Mouse (Mus musculus) liver, embryonic 15.5 days (tissue): ENCODE results near the gene Arpc2. TPM values are rescaled to one million over a fixed set of nuclear protein-coding genes. Genes with fewer than 3 reads are reported as not detected.
A peak's percentile ranks its signal among the peaks of the same experiment; 100 is the strongest.

Experiments
- ATAC-seq: fragments of 200-750 bp; cut with Nextera tagmentation; 2 replicates; pipeline ENCODE4 v1.8.0; 2017; ENCODE audit warnings: moderate number of reproducible peaks, mild to moderate bottlenecking, moderate library complexity; ENCODE audit not compliant: insufficient read depth
- H3K27ac ChIP-seq: fragments of 300-500 bp; sonication (generic); replicated peaks from 2 replicates; pipeline ENCODE4 v1.5.1; 2015; ENCODE audit warnings: mild to moderate bottlenecking, inconsistent platforms
- H3K27me3 ChIP-seq: fragments of 300-500 bp; sonication (generic); 2 replicates; pipeline ENCODE4 v1.6.1; 2015; ENCODE audit warnings: mild to moderate bottlenecking, inconsistent platforms
- H3K36me3 ChIP-seq: fragments of 300-500 bp; sonication (generic); replicated peaks from 2 replicates; pipeline ENCODE4 v1.6.1; 2015; ENCODE audit warnings: moderate library complexity, mild to moderate bottlenecking, inconsistent platforms
- H3K4me1 ChIP-seq: fragments of 300-500 bp; sonication (generic); replicated peaks from 2 replicates; pipeline ENCODE4 v1.6.1; 2015; ENCODE audit warnings: inconsistent platforms
- H3K4me2 ChIP-seq: fragments of 300-500 bp; sonication (generic); 2 replicates; pipeline ENCODE4 v1.6.1; 2015; ENCODE audit warnings: moderate library complexity, mild to moderate bottlenecking, inconsistent platforms
- H3K4me3 ChIP-seq: fragments of 300-500 bp; sonication (generic); replicated peaks from 2 replicates; pipeline ENCODE4 v1.5.1; 2015; ENCODE audit warnings: mild to moderate bottlenecking, inconsistent platforms
- H3K9ac ChIP-seq: fragments of 300-500 bp; sonication (generic); 2 replicates; pipeline ENCODE4 v1.6.1; 2015; ENCODE audit warnings: moderate library complexity, mild to moderate bottlenecking, inconsistent platforms
- H3K9me3 ChIP-seq: fragments of 300-500 bp; sonication (generic); replicated peaks from 2 replicates; pipeline ENCODE4 v1.6.1; 2016; ENCODE audit warnings: inconsistent platforms
- WGBS: fragments of 180-500 bp; shearing (Covaris S2); methylation state at CpG from one replicate; pipeline ENCODE4 v1.1.7; 2015; ENCODE audit warnings: mixed read lengths; ENCODE audit not compliant: insufficient replicate concordance; 5-methylcytosine and 5-hydroxymethylcytosine counted together
- polyA plus RNA-seq: library from polyadenylated mRNA; unstranded; fragments of >200 nt; fragmentation: Nextera tagmentation; extraction: Ambion mirVana; gene quantifications from 2 replicates; pipeline ENCODE4 v1.2.1, GENCODE M21; 2015

The Arpc2 gene
- polyA plus RNA-seq, 1 experiment from 2014 or later: 191 TPM

DNA sequence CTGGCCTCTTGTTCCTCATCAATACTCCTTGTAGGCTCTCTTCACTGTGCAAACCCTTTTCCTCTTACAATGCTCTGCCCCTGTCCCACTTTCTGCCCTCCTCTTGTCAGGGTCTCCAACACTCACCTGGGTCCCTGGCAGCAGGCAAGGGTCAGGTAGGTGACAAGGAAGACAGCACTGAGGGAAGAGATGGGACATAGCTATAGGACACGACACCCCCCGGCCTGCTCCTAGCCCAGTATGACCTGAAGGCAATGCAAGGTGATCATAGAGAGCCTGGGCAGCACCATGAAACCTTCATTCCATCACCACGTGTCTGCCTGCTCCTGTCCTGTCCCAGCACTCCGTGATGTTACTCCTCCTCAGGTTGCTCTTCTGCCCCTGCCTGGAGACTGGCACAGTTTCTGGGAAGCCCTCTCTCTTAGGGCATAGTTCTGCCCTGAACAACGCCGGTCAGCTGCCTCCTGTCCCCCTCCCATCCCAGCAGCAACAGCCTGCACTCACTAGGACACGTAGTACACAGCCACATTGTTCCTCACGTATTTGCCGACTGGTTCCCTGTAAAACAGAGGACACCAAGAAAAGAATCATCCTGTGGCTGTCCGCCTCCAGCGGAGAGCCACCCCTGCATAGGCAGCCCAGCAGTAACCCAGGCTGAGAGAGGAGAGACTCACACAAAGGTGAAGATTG is 56.6 kb downstream of the Arpc2 start:
- no peak for ATAC-seq
- 82% methylated on average over 11 of the region's 11 CpGs for WGBS

DNA sequence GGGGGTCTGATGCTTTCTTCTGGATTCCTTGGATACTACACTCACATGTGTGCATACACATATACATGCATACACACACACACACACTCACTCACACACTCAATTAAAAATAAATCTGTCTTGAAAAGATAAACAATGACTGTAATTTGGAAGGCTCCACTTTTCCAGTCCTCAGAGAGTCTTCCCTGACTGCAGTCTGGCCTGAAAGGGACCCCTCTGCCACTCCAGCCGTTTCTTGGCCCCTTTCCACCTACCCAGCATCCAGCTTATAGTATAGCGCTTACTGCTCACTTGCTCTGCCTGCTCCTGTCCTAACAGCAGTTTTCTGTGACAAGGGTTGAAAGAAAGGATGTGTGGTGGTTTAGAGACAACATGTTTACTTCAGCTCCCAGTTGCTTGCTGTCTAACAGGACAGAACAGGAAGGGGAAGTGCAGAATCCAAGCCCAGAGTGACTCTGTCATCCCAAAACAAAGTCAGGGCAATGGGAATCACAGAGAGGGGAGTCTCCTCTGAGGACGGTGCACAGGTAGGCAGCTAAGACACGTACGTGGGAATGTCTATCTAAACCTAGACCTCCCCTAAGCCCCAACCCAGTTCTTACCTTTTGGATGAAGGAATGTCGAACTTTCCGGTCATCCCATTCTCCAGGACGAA is 57.5 kb downstream of the Arpc2 start:
- Histone ChIP-seq H3K4me2 (no peak overlapping the region), H3K27me3 (no peaks in the 10 kb centered on the region), H3K4me1 (peaks cover 63% of the 10 kb centered on the region), H3K9me3 (no peaks in the 10 kb centered on the region), H3K4me3 (no peak overlapping the region), H3K27ac (peak overlapping the region; percentile 48), H3K36me3 (peaks cover 54% of the 10 kb centered on the region), H3K9ac (no peak overlapping the region)
- 77% methylated on average over 8 of the region's 8 CpGs for WGBS
- no peak for ATAC-seq

More for the DNA sequence above, 56.6 kb downstream of the Arpc2 start:
- peaks cover 62% of the 10 kb centered on the region for H3K4me1 ChIP-seq
- no peak overlapping the region for H3K4me2 ChIP-seq
- H3K9ac ChIP-seq: no peak overlapping the region
- H3K9me3 ChIP-seq: no peaks in the 10 kb centered on the region
- H3K4me3 ChIP-seq: no peak overlapping the region
- H3K36me3 ChIP-seq: peaks cover 60% of the 10 kb centered on the region
- H3K27ac ChIP-seq: no peak overlapping the region
- no peaks in the 10 kb centered on the region for H3K27me3 ChIP-seq

DNA sequence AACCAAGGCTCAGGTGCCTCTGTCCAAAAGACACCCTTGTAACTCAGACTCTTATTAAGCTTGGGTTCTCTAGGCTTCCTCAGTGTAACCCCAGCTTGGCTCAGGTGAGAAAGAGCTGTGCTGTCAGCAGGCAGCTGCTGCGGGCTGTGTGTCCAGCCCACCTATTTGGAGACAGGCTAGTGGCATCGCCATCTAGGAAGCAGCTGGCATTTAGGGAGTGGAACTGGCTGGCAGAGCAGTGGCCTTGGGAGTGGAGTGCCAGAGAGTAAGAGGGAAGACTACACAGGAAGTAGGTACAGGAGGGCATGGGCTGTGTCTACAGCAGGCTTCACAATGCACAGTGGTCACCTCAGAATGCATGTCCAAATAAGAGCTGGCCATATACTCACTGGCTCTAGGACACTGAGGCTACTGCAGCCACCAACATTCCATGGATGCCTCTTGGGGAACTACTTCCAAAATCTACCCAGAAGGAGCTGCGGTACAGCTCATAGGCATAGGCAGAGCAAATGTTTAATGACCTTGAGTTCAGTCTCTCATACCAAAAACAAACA is 58.3 kb downstream of the Arpc2 start:
- Histone ChIP-seq H3K27ac (peak overlapping the region; percentile 48), H3K4me3 (no peak overlapping the region), H3K9me3 (no peaks in the 10 kb centered on the region), H3K27me3 (no peaks in the 10 kb centered on the region), H3K4me2 (no peak overlapping the region), H3K4me1 (peaks cover 63% of the 10 kb centered on the region), H3K9ac (no peak overlapping the region), H3K36me3 (peaks cover 47% of the 10 kb centered on the region)
- WGBS: 83% methylated on average over 3 of the region's 3 CpGs
- no peak for ATAC-seq

- 0 out of 2 replicates have a peak, but pooled peaks have one; percentile 1 for ATAC-seq
- Histone ChIP-seq H3K27me3 (no peaks in the 10 kb centered on the region), H3K36me3 (peaks cover 41% of the 10 kb centered on the region), H3K4me3 (peak overlapping the region; percentile 62), H3K4me1 (peaks cover 66% of the 10 kb centered on the region), H3K4me2 (peak overlapping the region; percentile 80), H3K27ac (peak overlapping the region; percentile 97), H3K9ac (peak overlapping the region; percentile 67), H3K9me3 (no peaks in the 10 kb centered on the region)
- 70% methylated on average over 6 of the region's 6 CpGs for WGBS
Observed at GRCm38 (mm10) chr1:74294733-74295455, 59.0 kb downstream of the Arpc2 start.

- Histone ChIP-seq H3K4me2 (peak overlapping the region; percentile 80), H3K27me3 (no peaks in the 10 kb centered on the region), H3K36me3 (peaks cover 34% of the 10 kb centered on the region), H3K4me3 (peak overlapping the region; percentile 62), H3K4me1 (peaks cover 72% of the 10 kb centered on the region), H3K27ac (peak overlapping the region; percentile 97), H3K9ac (peak overlapping the region; percentile 67), H3K9me3 (no peaks in the 10 kb centered on the region)
- 18% methylated on average over 9 of the region's 9 CpGs for WGBS
- peak; percentile 95 for ATAC-seq
Observed at GRCm38 (mm10) chr1:74295456-74296171, 59.7 kb downstream of the Arpc2 start.

- Histone ChIP-seq H3K9ac (peak overlapping the region; percentile 67), H3K4me1 (peaks cover 77% of the 10 kb centered on the region)
Observed at GRCm38 (mm10) chr1:74296477-74296876, 60.6 kb downstream of the Arpc2 start.

DNA sequence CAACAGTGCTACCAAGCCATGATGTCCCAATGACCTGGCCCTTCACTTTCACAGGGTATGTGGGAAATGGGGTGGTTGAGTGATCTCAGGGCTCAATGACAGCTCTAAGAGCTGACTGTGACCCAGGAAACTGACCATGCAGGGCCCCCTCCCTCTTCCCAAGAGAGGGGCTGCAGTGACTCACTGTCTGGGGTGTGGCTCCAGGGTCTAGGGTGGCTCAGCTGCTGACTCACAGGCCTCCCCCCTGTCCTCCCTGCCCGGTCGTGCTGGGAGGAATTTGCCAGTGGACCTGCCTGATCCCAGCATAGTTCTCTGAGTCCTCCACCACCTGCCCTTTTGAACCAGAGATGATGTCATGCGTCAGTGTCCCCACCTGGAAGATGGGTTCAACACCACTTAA is 61.4 kb downstream of the Arpc2 start:
- Histone ChIP-seq H3K27ac (peak overlapping the region; percentile 97), H3K4me3 (peak overlapping the region; percentile 62)

More at GRCm38 (mm10) chr1:74296477-74296876, 60.6 kb downstream of the Arpc2 start:
- Histone ChIP-seq H3K27ac (peak overlapping the region; percentile 97), H3K36me3 (peaks cover 27% of the 10 kb centered on the region), H3K4me3 (peak overlapping the region; percentile 62), H3K9me3 (no peaks in the 10 kb centered on the region), H3K4me2 (peak overlapping the region; percentile 80), H3K27me3 (no peaks in the 10 kb centered on the region)
- 63% methylated on average over 6 of the region's 6 CpGs for WGBS
- ATAC-seq: no peak

DNA sequence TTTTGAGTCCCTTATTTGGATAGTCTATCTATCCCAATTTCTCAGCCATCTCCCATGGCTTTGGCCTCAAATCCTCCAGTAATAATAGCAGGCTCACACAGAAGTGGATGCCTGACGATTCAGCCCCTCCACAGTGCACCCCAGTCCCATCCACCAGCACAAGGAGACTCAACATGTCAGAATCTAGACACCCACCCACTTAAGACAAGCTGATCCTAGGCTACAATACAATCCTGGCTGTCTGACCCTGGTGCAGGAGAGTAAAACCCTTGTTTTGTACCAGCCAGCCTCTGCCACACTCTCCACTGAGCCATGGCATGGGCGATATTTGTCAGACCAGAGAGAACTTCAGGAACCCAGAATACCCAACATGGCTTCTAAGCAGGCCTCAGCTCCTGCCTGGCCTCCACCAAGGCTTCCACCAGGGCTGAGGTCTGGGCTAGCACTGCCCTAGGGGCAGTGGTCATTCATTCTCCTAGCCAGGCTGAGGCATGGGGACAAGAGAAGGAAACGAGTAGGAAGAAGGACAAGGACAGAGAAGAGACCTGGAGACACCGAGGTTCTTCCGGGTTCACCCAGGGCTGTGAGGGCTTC is 62.4 kb downstream of the Arpc2 start:
- H3K9ac ChIP-seq: no peak overlapping the region
- WGBS: 84% methylated on average over 5 of the region's 5 CpGs
- peaks cover 90% of the 10 kb centered on the region for H3K4me1 ChIP-seq
- H3K4me3 ChIP-seq: no peak overlapping the region
- no peak for ATAC-seq
- no peaks in the 10 kb centered on the region for H3K27me3 ChIP-seq
- peaks cover 10% of the 10 kb centered on the region for H3K36me3 ChIP-seq
- H3K9me3 ChIP-seq: no peaks in the 10 kb centered on the region
- H3K27ac ChIP-seq: no peak overlapping the region
- no peak overlapping the region for H3K4me2 ChIP-seq

More for the DNA sequence above, 61.4 kb downstream of the Arpc2 start:
- Histone ChIP-seq H3K36me3 (peaks cover 19% of the 10 kb centered on the region), H3K4me1 (peaks cover 80% of the 10 kb centered on the region), H3K27me3 (no peaks in the 10 kb centered on the region), H3K9ac (0 out of 2 replicates have a peak overlapping the region, but pooled peaks have one; percentile 67), H3K4me2 (peak overlapping the region; percentile 80), H3K9me3 (no peaks in the 10 kb centered on the region)
- WGBS: 53% methylated on average over 3 of the region's 3 CpGs
- no peak for ATAC-seq

GRCm38 (mm10) chr1:74298996-74299395 is 63.1 kb downstream of the Arpc2 start:
- Histone ChIP-seq H3K4me2 (no peak overlapping the region), H3K27ac (no peak overlapping the region), H3K4me3 (no peak overlapping the region), H3K36me3 (peaks cover 4% of the 10 kb centered on the region), H3K27me3 (no peaks in the 10 kb centered on the region), H3K4me1 (peaks cover 88% of the 10 kb centered on the region), H3K9me3 (no peaks in the 10 kb centered on the region), H3K9ac (no peak overlapping the region)
- WGBS: 60% methylated on average over 5 of the region's 5 CpGs
- no peak for ATAC-seq
